Mouse (Mus musculus) gastrocnemius, postnatal 4 days (tissue): ENCODE results near the gene Ms4a1. TPM values are rescaled to one million over a fixed set of nuclear protein-coding genes. Genes with fewer than 3 reads are reported as not detected.
A peak's percentile ranks its signal among the peaks of the same experiment; 100 is the strongest.
"Not testable (repeated sequence)": the region's sequence is repeated elsewhere in the genome, so short reads cannot be mapped to it uniquely, and the experiment has no call there.

Experiments
- DNase-seq, 2 experiments: peaks; one replicate each; pipeline ENCODE4 v3.0.0; 2021 to 2022; ENCODE audit warnings: low spot score in 2 of 2, mixed read lengths in 2 of 2
- long read RNA-seq, 2 experiments: library from polyadenylated mRNA; stranded (forward); transcript quantifications; one replicate each; pipeline ENCODE4 v2.0.0; 2021
- total RNA-seq, 2 experiments: library from RNA; stranded (reverse); gene quantifications; 2 replicates each; pipeline ENCODE4 v1.2.3; 2021

Gene Ms4a1
- under 1 TPM; 0.20 to 0.23 TPM for total RNA-seq
- long read RNA-seq, experiment 1, partial matches to known transcripts, result 0 of 1 reads
- long read RNA-seq, experiment 1, other reads (novel, unspliced or antisense), result 1 of 1 reads
- long read RNA-seq, experiment 2, partial matches to known transcripts, result 0 of 1 reads
- long read RNA-seq, experiment 2, other reads (novel, unspliced or antisense), result 1 of 1 reads

- no peak for DNase-seq
Observed at GRCm38 (mm10) chr19:11266052-11266845, at the start of gene Ms4a1. Ms4a1 (minus strand) TSS chr19:11266241.

GRCm38 (mm10) chr19:11314354-11314753, 48.3 kb upstream of the Ms4a1 start, which contains the start of gene Ms4a14:
Ms4a14 (minus strand) TSS chr19:11314454.
- DNase-seq, result no peak

- DNase-seq, result no peak
Observed at GRCm38 (mm10) chr19:11308888-11309287, 42.8 kb upstream of the Ms4a1 start.

GRCm38 (mm10) chr19:11299529-11299928, 33.5 kb upstream of the Ms4a1 start:
- DNase-seq, result not testable (repeated sequence)

GRCm38 (mm10) chr19:11298939-11299338, 32.9 kb upstream of the Ms4a1 start:
- DNase-seq, result no peak

GRCm38 (mm10) chr19:11293616-11294015, 27.6 kb upstream of the Ms4a1 start:
- not testable (repeated sequence) for DNase-seq

GRCm38 (mm10) chr19:11292990-11293389, 26.9 kb upstream of the Ms4a1 start:
- DNase-seq, result peak in 1 of 2 experiments; percentile 11

GRCm38 (mm10) chr19:11283773-11284172, 17.7 kb upstream of the Ms4a1 start, which contains the start of gene Ms4a5:
Ms4a5 (minus strand) TSS chr19:11283873.
- no peak for DNase-seq

GRCm38 (mm10) chr19:11280223-11280622, 14.2 kb upstream of the Ms4a1 start:
- DNase-seq, result no peak

GRCm38 (mm10) chr19:11276431-11276830, 10.4 kb upstream of the Ms4a1 start:
- no peak for DNase-seq

- no peak for DNase-seq
Observed at GRCm38 (mm10) chr19:11266956-11267355, 915 bp upstream of the Ms4a1 start.

- DNase-seq, result no peak
Observed at GRCm38 (mm10) chr19:11264602-11265185, 1.3 kb downstream of the Ms4a1 start.

- DNase-seq, result no peak
Observed at GRCm38 (mm10) chr19:11263549-11263948, 2.5 kb downstream of the Ms4a1 start.

GRCm38 (mm10) chr19:11262932-11263331, 3.1 kb downstream of the Ms4a1 start:
- DNase-seq, result not testable (repeated sequence)

GRCm38 (mm10) chr19:11261522-11261921, 4.5 kb downstream of the Ms4a1 start:
- DNase-seq, result no peak

GRCm38 (mm10) chr19:11244230-11244629, 21.8 kb downstream of the Ms4a1 start:
- no peak for DNase-seq

- no peak for DNase-seq
Observed at GRCm38 (mm10) chr19:11242560-11242959, 23.5 kb downstream of the Ms4a1 start.

GRCm38 (mm10) chr19:11235820-11236219, 30.2 kb downstream of the Ms4a1 start:
- DNase-seq, result no peak

GRCm38 (mm10) chr19:11234921-11235735, 30.9 kb downstream of the Ms4a1 start:
- no peak for DNase-seq

GRCm38 (mm10) chr19:11234244-11234643, 31.8 kb downstream of the Ms4a1 start:
- no peak for DNase-seq

- no peak for DNase-seq
Observed at GRCm38 (mm10) chr19:11232348-11232747, 33.7 kb downstream of the Ms4a1 start, which contains the start of gene Ms4a12. Ms4a12 (minus strand) TSS chr19:11232448.
